Mouse (Mus musculus): ENCODE results near the gene Hoxa4. TPM values are rescaled to one million over a fixed set of nuclear protein-coding genes. Genes with fewer than 3 reads are reported as not detected.
A peak's percentile ranks its signal among the peaks of the same experiment; 100 is the strongest.

Gene Hoxa4
- polyA plus RNA-seq, 1 experiment from 2014 or later: 3.6 TPM

DNA sequence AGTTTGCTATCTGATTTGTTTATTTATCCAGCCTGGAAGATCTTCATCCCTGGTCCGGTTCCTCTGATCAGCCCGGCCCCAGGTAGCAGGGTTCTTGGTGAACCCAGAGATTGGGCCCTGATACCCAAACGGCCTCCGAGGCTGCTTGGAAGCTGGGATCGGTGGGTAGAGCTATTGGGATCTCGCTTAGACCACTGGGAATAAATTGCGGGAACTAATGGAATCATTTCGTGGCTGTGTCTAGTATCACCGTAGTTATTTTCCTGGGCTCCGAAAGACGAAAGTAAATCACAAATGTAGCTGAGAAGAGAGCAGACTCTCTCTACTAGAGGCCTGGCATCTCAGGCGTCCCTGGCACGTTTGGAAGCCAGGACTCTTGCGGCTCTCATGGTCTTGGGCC, 13.7 kb upstream of the Hoxa4 start:
- peaks cover 63% of the 10 kb centered on the region for H3K27me3 ChIP-seq (replicated peaks; ENCODE audit: control insufficient read depth, insufficient read depth, low read length)
- no peak for TF ChIP-seq CTCF (IDR thresholded peaks at IDR 0.05; ENCODE audit: low read depth)
- 0 out of 2 replicates have a peak overlapping the region, but pooled peaks have one; percentile 8 for H3K9ac ChIP-seq (ENCODE audit: low read depth, low read length)
- H3K4me3 ChIP-seq (ENCODE audit: low read depth, low read length): 0 out of 2 replicates have a peak overlapping the region, but pooled peaks have one; percentile 71
- no peaks in the 10 kb centered on the region for H3K9me3 ChIP-seq (ENCODE audit: control insufficient read depth)
- H3K27ac ChIP-seq (ENCODE audit: low read depth, low read length): peak overlapping the region; percentile 47
- H3K4me2 ChIP-seq (replicated peaks; ENCODE audit: low read depth): peak overlapping the region; percentile 42; the same call in 1 of the 2 replicates
- WGBS: 26% methylated on average over 14 of the region's 14 CpGs
- no peaks in the 10 kb centered on the region for H3K4me1 ChIP-seq (replicated peaks; ENCODE audit: control insufficient read depth, insufficient read depth, low read length)
- no peaks in the 10 kb centered on the region for H3K36me3 ChIP-seq (ENCODE audit: control insufficient read depth, insufficient read depth)
- ATAC-seq: no peak

DNA sequence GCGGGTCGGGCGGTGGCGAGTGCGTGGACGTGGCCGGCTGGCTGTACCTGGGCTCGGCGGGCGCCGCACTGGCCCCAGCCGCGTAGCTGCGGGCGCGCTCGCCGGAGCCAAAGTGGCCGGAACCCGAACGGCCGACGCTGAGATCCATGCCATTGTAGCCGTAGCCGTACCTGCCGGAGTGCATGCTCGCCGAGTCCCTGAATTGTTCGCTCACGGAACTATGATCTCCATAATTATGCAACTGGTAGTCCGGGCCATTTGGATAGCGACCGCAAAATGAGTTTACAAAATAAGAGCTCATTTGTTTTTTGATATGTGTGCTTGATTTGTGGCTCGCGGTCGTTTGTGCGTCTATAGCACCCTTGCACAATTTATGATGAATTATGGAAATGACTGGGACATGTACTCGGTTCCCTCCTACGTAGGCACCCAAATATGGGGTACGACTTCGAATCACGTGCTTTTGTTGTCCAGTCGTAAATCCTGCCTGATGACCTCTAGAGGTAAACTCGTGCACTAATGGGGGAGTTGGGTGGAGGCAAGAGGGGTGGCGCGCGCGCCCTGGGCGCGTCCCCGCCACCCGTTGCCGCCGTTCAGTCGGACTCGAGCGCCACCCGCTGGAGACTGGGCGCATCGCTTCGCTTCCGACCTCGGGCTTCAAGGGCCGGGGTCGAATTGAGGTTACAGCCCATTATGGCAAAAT, 12.6 kb upstream of the Hoxa4 start, which contains the start of gene Hoxa5:
Gene Hoxa5, minus strand, starts transcription at position 538 of the 703 bp plus-strand sequence.
- H3K4me1 ChIP-seq (replicated peaks; ENCODE audit: control insufficient read depth, insufficient read depth, low read length): no peaks in the 10 kb centered on the region
- peak within 1 kb of the TSS; percentile 71 for H3K4me3 ChIP-seq (ENCODE audit: low read depth, low read length)

DNA sequence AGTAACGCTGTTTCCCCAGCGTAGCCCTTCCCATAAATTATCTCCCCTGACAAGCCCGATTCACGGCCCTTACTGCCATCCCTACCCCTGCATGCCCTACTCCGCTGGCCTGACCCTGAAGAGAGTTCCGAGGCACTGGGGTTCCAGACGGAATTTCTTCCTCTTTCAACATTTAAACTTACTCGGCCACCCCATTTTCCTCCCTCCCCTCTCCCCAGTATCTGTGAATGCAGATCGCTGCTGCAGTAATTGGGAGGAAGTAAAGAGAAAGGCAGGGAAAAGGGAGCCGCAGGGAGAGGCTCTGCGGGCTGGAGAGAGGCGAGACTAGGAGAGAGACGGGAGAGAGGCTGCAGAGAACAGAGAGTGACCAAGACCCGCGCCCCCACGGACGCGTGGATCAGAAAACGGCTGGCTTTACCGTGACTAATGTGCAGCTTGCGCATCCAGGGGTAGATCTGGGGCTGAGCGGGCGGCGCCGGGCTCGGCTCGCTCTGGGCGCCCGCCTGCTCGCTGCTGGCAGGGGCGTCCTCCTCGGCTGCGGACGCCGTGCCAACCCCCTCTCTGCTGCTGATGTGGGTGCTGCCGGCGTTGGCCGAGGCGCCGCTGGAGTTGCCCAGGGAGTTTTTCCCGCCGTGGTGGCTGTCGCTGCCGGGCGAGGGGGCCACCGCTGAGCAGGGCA, 12.0 kb upstream of the Hoxa4 start:
- no peak for ATAC-seq
- H3K4me1 ChIP-seq (replicated peaks; ENCODE audit: control insufficient read depth, insufficient read depth, low read length): no peaks in the 10 kb centered on the region
- peak overlapping the region; percentile 57 for H3K27ac ChIP-seq (ENCODE audit: low read depth, low read length)
- H3K36me3 ChIP-seq (ENCODE audit: control insufficient read depth, insufficient read depth): no peaks in the 10 kb centered on the region
- 3% methylated on average over 43 of the region's 46 CpGs for WGBS
- H3K9me3 ChIP-seq (ENCODE audit: control insufficient read depth): no peaks in the 10 kb centered on the region
- peak overlapping the region; percentile 77 for H3K9ac ChIP-seq (ENCODE audit: low read depth, low read length)
- H3K4me2 ChIP-seq (replicated peaks; ENCODE audit: low read depth): peak overlapping the region; percentile 96
- H3K4me3 ChIP-seq (ENCODE audit: low read depth, low read length): peak overlapping the region; percentile 71
- peaks cover 46% of the 10 kb centered on the region for H3K27me3 ChIP-seq (replicated peaks; ENCODE audit: control insufficient read depth, insufficient read depth, low read length)
- TF ChIP-seq CTCF (IDR thresholded peaks at IDR 0.05; ENCODE audit: low read depth): no peak

More for the DNA sequence above, 12.6 kb upstream of the Hoxa4 start, which contains the start of gene Hoxa5:
- Histone ChIP-seq H3K27me3 (replicated peaks; ENCODE audit: control insufficient read depth, insufficient read depth, low read length) (peaks cover 53% of the 10 kb centered on the region), H3K4me2 (replicated peaks; ENCODE audit: low read depth) (peak within 1 kb of the TSS; percentile 96), H3K9me3 (ENCODE audit: control insufficient read depth) (no peaks in the 10 kb centered on the region), H3K9ac (ENCODE audit: low read depth, low read length) (peak within 1 kb of the TSS; percentile 77), H3K27ac (ENCODE audit: low read depth, low read length) (peak within 1 kb of the TSS; percentile 57), H3K36me3 (ENCODE audit: control insufficient read depth, insufficient read depth) (no peaks in the 10 kb centered on the region)
- WGBS: 1% methylated on average over 64 of the region's 65 CpGs
- TF ChIP-seq CTCF (IDR thresholded peaks at IDR 0.05; ENCODE audit: low read depth): peak; percentile 93
- peak; percentile 52 for ATAC-seq

DNA sequence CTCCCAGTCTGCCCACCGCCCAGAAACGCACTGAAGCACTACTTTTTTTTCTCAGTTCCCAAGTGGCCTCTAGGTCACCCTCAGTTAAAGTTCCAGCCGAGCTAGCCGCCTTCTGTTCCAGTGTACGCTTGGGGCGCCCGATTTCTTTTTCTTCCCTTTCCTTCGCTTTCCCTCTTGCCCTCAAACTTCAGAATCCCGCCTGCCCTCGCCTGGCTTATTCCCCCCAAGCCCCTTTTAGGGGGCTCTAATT, 11.5 kb upstream of the Hoxa4 start:
- no peaks in the 10 kb centered on the region for H3K36me3 ChIP-seq (ENCODE audit: control insufficient read depth, insufficient read depth)
- H3K27me3 ChIP-seq (replicated peaks; ENCODE audit: control insufficient read depth, insufficient read depth, low read length): peaks cover 41% of the 10 kb centered on the region
- no peaks in the 10 kb centered on the region for H3K4me1 ChIP-seq (replicated peaks; ENCODE audit: control insufficient read depth, insufficient read depth, low read length)
- ATAC-seq: no peak
- 13% methylated on average over 10 of the region's 10 CpGs for WGBS
- peak overlapping the region; percentile 57 for H3K27ac ChIP-seq (ENCODE audit: low read depth, low read length)
- H3K9ac ChIP-seq (ENCODE audit: low read depth, low read length): peak overlapping the region; percentile 77
- H3K9me3 ChIP-seq (ENCODE audit: control insufficient read depth): no peaks in the 10 kb centered on the region
- peak overlapping the region; percentile 96 for H3K4me2 ChIP-seq (replicated peaks; ENCODE audit: low read depth)
- no peak for TF ChIP-seq CTCF (IDR thresholded peaks at IDR 0.05; ENCODE audit: low read depth)
- H3K4me3 ChIP-seq (ENCODE audit: low read depth, low read length): peak overlapping the region; percentile 71

DNA sequence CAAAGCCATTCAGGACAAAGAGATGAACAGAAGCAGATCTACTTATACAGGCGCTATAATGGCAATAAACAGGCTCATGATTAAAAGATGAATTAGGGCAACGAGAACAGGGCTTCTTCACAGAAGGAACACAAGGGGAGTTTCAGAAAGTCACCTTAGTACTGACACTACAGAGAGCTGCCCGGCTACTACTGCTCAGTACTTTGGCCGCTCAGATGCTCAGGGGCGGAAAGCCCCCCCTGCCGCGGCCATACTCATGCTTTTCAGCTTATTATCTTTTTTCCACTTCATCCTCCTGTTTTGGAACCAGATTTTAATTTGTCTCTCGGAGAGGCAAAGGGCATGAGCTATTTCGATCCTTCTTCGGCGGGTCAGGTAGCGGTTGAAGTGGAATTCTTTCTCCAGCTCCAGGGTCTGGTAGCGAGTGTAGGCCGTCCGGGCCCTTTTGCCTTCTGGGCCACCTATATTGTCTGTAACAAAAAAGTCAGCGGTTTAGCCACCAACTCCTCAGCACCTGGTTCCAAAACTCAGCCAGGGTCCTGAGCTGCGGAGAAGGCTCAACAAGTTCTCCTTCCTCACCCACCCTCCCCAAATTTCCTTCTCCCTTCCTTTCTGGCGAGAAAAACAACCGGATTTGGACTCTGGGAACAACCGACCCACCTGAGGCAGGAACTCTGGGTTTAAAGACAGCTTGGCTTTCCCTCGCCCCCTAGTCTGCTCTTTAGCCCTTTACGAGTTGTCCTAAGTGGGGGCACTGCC, 11.0 kb upstream of the Hoxa4 start:
- H3K36me3 ChIP-seq (ENCODE audit: control insufficient read depth, insufficient read depth): no peaks in the 10 kb centered on the region
- H3K4me1 ChIP-seq (replicated peaks; ENCODE audit: control insufficient read depth, insufficient read depth, low read length): no peaks in the 10 kb centered on the region
- 44% methylated on average over 22 of the region's 22 CpGs for WGBS

DNA sequence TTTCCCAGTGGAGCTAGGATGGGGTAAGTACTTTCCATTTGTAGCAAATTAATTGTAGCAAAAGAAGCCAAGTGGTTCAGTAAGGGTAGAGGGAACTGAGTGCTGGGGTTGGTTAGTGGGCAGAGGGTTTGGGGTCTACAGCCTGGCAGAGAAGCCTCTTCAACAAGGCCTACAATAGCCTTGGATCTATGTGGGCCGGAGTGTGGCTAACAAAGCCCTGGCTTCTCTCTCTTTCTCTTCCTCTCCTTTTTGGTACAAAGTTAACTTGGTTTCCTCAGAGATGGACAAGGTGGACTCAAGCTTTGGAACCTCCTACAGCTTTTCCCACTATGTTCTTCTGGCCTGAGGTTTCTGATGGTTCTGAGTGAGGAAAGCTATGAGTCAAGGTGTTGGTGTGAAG, 9.7 kb upstream of the Hoxa4 start:
- H3K4me1 ChIP-seq (replicated peaks; ENCODE audit: control insufficient read depth, insufficient read depth, low read length): no peaks in the 10 kb centered on the region
- peaks cover 29% of the 10 kb centered on the region; the same call in 1 of the 2 replicates for H3K27me3 ChIP-seq (replicated peaks; ENCODE audit: control insufficient read depth, insufficient read depth, low read length)
- peak overlapping the region; percentile 60 for H3K4me2 ChIP-seq (replicated peaks; ENCODE audit: low read depth)
- no peaks in the 10 kb centered on the region for H3K9me3 ChIP-seq (ENCODE audit: control insufficient read depth)
- H3K36me3 ChIP-seq (ENCODE audit: control insufficient read depth, insufficient read depth): no peaks in the 10 kb centered on the region
- H3K27ac ChIP-seq (ENCODE audit: low read depth, low read length): peak overlapping the region; percentile 3; the same call in 1 of the 2 replicates
- 43% methylated on average over 1 of the region's 1 CpGs for WGBS
- H3K4me3 ChIP-seq (ENCODE audit: low read depth, low read length): peak overlapping the region; percentile 16; the same call in 1 of the 2 replicates
- no peak for TF ChIP-seq CTCF (IDR thresholded peaks at IDR 0.05; ENCODE audit: low read depth)
- H3K9ac ChIP-seq (ENCODE audit: low read depth, low read length): no peak overlapping the region
- ATAC-seq: no peak

More for the DNA sequence above, 11.0 kb upstream of the Hoxa4 start:
- H3K9me3 ChIP-seq (ENCODE audit: control insufficient read depth): no peaks in the 10 kb centered on the region
- H3K4me3 ChIP-seq (ENCODE audit: low read depth, low read length): peak overlapping the region; percentile 71
- H3K27me3 ChIP-seq (replicated peaks; ENCODE audit: control insufficient read depth, insufficient read depth, low read length): peaks cover 41% of the 10 kb centered on the region
- ATAC-seq: no peak
- H3K27ac ChIP-seq (ENCODE audit: low read depth, low read length): peak overlapping the region; percentile 57; the same call in 1 of the 2 replicates
- peak overlapping the region; percentile 77 for H3K9ac ChIP-seq (ENCODE audit: low read depth, low read length)
- TF ChIP-seq CTCF (IDR thresholded peaks at IDR 0.05; ENCODE audit: low read depth): no peak
- H3K4me2 ChIP-seq (replicated peaks; ENCODE audit: low read depth): peak overlapping the region; percentile 96

All from intestine, postnatal 0 days (tissue).